Mouse (Mus musculus) adrenal gland, postnatal 36 days (tissue): Measurements from ENCODE around the gene Usp35. TPM values are rescaled to one million over a fixed set of nuclear protein-coding genes. Genes with fewer than 3 reads are reported as not detected.

Source experiments
- total RNA-seq, 2 experiments: library from RNA; stranded (reverse); gene quantifications; 2 replicates each; pipeline ENCODE4 v1.2.3; 2021

The Usp35 gene
- total RNA-seq, 2 experiments from 2014 or later, result 4.9 to 8.7 TPM

Other genes with a start within 250 kb of the Usp35 start
- gene Kctd21, start 307 bp upstream of the Usp35 start, total RNA-seq, result 10 to 100 TPM in 1 of 2 experiments, 1 to 10 TPM in 1; 7.8 to 11.3 TPM
- gene Alg8, start 39.6 kb upstream of the Usp35 start, total RNA-seq, result 10 to 100 TPM; 14.0 to 21.1 TPM
- 100 to 1,000 TPM; 306 to 313 TPM for gene Ndufc2, start 68.0 kb upstream of the Usp35 start, total RNA-seq
- 1,000 to 10,000 TPM in 1 of 2 experiments, 100 to 1,000 TPM in 1; 749 to 1,266 TPM for gene Thrsp, start 85.7 kb upstream of the Usp35 start, total RNA-seq
- gene Kctd14, start 119.3 kb upstream of the Usp35 start, total RNA-seq, result 1 to 10 TPM; 2.3 to 3.7 TPM
- gene Ints4, start 148.9 kb upstream of the Usp35 start, total RNA-seq, result 10 to 100 TPM; 62.6 to 64.1 TPM
- 10 to 100 TPM; 32.2 to 40.7 TPM for gene Aamdc, start 247.5 kb upstream of the Usp35 start, total RNA-seq
- 10 to 100 TPM; 25.8 to 30.5 TPM for gene Rsf1, start 247.9 kb upstream of the Usp35 start, total RNA-seq